Mouse (Mus musculus) bone marrow macrophage, adult 2 months (primary cell): ENCODE data around the gene Olah. TPM values are rescaled to one million over a fixed set of nuclear protein-coding genes. Genes with fewer than 3 reads are reported as not detected.

Experiments used
- H3K27ac ChIP-seq: 2 replicates; pipeline ENCODE4 v1.5.1; 2012; ENCODE audit warnings: low read depth, low read length; ENCODE audit not compliant: insufficient read depth
- H3K4me1 ChIP-seq: 2 replicates; pipeline ENCODE4 v1.6.1; 2012; ENCODE audit warnings: low read length; ENCODE audit not compliant: control insufficient read depth, insufficient read depth
- H3K4me3 ChIP-seq: 2 replicates; pipeline ENCODE4 v1.5.1; 2012; ENCODE audit warnings: mild to moderate bottlenecking, low read length, moderate library complexity; ENCODE audit not compliant: insufficient read depth
- CTCF ChIP-seq: IDR thresholded peaks from 2 replicates; pipeline ENCODE4 v1.5.1; 2012; ENCODE audit warnings: low read depth, mild to moderate bottlenecking, low read length, moderate library complexity
- POLR2A ChIP-seq: IDR thresholded peaks from 2 replicates; pipeline ENCODE4 v1.6.1; 2012; ENCODE audit warnings: mild to moderate bottlenecking, low read depth, low read length, borderline replicate concordance
- polyA plus RNA-seq: library from polyadenylated mRNA; stranded (reverse); fragments of >200 nt; gene quantifications from 2 replicates; pipeline ENCODE4 v1.2.4, GENCODE M21; 2012; ENCODE audit not compliant: missing spikeins, insufficient read depth, insufficient read length

Olah gene
- polyA plus RNA-seq, 1 experiment, result not detected

DNA sequence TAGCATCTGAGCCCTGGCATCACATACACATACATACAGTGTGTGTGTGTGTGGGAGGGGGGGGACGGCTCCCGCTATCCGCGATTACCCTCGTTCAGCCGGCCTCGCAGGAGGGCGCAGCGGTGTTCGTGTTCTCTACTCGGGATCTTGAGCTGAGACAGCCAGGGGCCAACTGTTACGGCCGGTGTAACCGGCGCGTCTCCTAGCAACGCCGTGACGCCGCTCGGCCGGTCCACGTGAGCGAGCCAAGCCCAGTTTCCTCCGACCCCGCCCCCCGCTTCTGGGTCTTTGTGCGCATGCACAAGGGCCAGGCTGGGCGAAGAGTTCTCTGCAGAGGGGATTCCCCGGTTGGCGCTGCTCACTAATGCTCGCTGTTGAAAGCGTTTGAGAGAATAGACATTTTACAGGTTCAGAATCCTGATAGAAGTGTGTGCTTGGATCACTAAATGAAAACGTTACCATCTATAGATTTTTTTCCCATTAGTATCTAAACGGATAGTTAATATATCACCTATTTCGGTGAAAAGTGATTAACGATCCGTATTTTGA, 21.9 kb upstream of the Olah start:
- H3K4me3 ChIP-seq, result peak overlapping the region; percentile 64
- no peak for TF ChIP-seq CTCF
- TF ChIP-seq POLR2A, result no peak
- peak overlapping the region; percentile 37 for H3K27ac ChIP-seq
- peaks cover 33% of the 10 kb centered on the region for H3K4me1 ChIP-seq

DNA sequence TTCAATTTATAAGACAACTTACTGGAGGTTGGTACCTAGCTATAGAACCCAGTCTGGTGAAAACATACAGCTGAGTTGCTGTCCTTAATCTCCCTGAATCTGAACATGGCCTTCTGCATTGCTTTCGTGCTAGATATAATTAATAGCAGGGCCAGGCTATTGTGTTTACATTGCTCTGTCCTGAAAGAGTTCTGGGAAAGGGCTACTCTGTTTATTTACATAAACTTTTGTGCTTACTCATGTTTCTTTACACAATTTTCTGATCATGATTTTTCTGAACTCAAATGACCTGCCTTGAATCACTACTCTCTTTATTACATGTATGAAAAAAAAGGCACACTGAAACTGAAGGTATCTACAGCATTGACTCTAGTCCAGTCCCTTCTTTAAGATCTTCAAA, 18.7 kb upstream of the Olah start:
- Histone ChIP-seq H3K4me3 (no peak overlapping the region), H3K4me1 (peaks cover 14% of the 10 kb centered on the region), H3K27ac (no peak overlapping the region)
- TF ChIP-seq POLR2A (no peak), CTCF (no peak)

DNA sequence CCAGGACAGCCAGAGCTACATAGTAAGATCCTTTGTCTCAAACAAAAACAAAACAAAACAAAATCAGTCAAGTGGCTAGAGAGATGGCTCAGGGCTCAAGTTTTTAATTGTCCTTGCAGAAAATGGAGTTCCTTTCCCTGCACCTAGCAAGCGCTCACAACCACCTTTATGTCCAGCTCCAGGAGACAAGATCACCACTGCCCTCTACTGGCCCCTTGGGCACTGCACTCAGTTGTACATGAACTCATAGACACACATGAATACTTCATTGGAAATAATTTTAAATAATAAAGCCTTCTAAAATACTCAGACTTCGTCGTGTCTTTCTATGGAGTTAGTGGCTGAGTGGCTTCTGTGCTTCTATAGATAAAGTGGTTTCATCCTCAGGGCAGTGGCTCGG, 17.2 kb upstream of the Olah start:
- H3K4me3 ChIP-seq, result no peak overlapping the region
- 0 out of 2 replicates have a peak, but pooled peaks cover 3% of the 10 kb centered on the region for H3K4me1 ChIP-seq
- TF ChIP-seq POLR2A (no peak), CTCF (peak; percentile 66)

GRCm38 (mm10) chr2:3407756-3408155, 10.7 kb upstream of the Olah start:
- H3K4me1 ChIP-seq, result no peaks in the 10 kb centered on the region
- no peak overlapping the region for H3K27ac ChIP-seq
- H3K4me3 ChIP-seq, result no peak overlapping the region
- TF ChIP-seq CTCF (no peak), POLR2A (no peak)

More for the DNA sequence above, 17.2 kb upstream of the Olah start:
- H3K27ac ChIP-seq, result no peak overlapping the region

- H3K27ac ChIP-seq, result no peak overlapping the region
- H3K4me3 ChIP-seq, result no peak overlapping the region
- no peak for TF ChIP-seq CTCF
- H3K4me1 ChIP-seq, result no peaks in the 10 kb centered on the region
Observed at GRCm38 (mm10) chr2:3405981-3406380, 9.0 kb upstream of the Olah start.

DNA sequence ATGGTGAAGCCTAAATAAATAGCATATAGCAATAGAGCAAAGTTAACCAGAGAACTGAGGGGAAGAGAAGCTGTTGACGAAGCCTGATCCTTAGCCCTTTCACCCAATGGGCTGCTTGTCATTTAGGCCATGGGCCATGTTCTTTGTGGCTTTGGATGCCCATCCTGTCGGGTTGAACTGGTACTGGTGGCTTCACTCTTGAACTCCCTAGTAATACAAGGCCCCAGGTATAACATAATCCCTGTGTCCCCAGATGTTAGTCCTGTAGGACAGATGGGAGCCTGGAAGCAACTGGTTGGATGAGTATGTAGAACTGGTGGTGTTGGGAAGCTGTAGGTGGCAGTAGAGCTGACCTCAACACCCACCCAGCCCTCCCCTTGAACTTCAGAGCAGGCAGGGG, 5.1 kb downstream of the Olah start:
- Histone ChIP-seq H3K4me3 (no peak overlapping the region), H3K27ac (no peak overlapping the region), H3K4me1 (no peaks in the 10 kb centered on the region)
- TF ChIP-seq CTCF (no peak), POLR2A (no peak)

DNA sequence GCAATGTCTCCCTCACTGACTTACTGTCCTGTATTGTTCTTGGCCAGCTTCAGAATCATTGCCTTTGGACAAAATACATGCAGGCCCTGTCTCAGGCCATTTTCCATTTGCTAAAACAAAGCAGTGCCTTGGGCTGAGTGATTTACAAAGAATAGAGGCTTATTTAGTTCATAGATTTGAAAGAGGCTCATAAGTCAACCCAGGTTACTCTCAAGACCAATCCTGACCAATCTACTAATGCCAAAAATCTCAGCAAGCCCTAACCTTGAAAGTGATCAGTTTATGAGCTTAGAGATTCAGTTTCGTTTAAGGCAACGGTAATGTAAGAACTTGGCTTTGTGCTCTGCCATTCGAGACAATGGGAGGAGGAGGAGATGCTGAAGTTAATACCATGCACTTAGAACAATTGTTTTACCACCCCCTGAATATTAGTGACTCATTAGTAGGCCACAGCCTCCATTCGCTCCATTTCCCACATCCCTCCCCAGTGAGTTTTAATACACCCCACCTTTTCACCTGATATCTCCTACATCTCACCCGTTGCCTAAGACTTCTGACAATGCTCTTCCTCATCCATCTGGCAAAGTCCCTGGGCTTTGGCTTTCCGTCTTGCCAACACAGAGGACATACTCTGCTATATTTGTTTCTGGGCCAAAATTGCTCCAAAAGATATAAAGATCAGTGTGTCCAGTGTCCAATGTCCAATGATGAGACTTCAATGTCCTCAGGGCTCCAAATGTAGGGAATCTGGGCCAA, 9.7 kb downstream of the Olah start:
- H3K4me1 ChIP-seq, result no peaks in the 10 kb centered on the region
- TF ChIP-seq POLR2A (no peak), CTCF (no peak)
- H3K4me3 ChIP-seq, result no peak overlapping the region
- H3K27ac ChIP-seq, result no peak overlapping the region

GRCm38 (mm10) chr2:3365127-3365526, 31.9 kb downstream of the Olah start:
- H3K4me1 ChIP-seq, result no peaks in the 10 kb centered on the region
- H3K27ac ChIP-seq, result no peak overlapping the region
- TF ChIP-seq CTCF (no peak), POLR2A (no peak)
- H3K4me3 ChIP-seq, result no peak overlapping the region

- Histone ChIP-seq H3K4me3 (no peak overlapping the region), H3K4me1 (peaks cover 16% of the 10 kb centered on the region), H3K27ac (no peak overlapping the region)
- no peak for TF ChIP-seq CTCF
- no peak for TF ChIP-seq POLR2A
Observed at GRCm38 (mm10) chr2:3361067-3361466, 35.9 kb downstream of the Olah start.

GRCm38 (mm10) chr2:3357887-3358286, 39.1 kb downstream of the Olah start:
- Histone ChIP-seq H3K4me3 (no peak overlapping the region), H3K27ac (no peak overlapping the region), H3K4me1 (peaks cover 24% of the 10 kb centered on the region)
- TF ChIP-seq CTCF, result no peak
- TF ChIP-seq POLR2A, result no peak

GRCm38 (mm10) chr2:3356311-3356710, 40.7 kb downstream of the Olah start:
- Histone ChIP-seq H3K4me1 (peaks cover 24% of the 10 kb centered on the region), H3K27ac (peak overlapping the region; percentile 51), H3K4me3 (no peak overlapping the region)
- TF ChIP-seq CTCF (no peak), POLR2A (no peak)
